Mouse (Mus musculus) erythroblast, embryonic 14.5 days (primary cell): ENCODE measurements around the gene Gm3468.
"Not testable (repeated sequence)": the region's sequence is repeated elsewhere in the genome, so short reads cannot be mapped to it uniquely, and the experiment has no call there.

Source experiments
- GATA1 ChIP-seq: IDR thresholded peaks from 2 replicates; pipeline ENCODE4 v1.6.1; 2012; ENCODE audit warnings: low read length, inconsistent platforms, mixed read lengths
- TAL1 ChIP-seq: IDR thresholded peaks from 3 replicates; pipeline ENCODE4 v1.6.1; 2012; ENCODE audit warnings: low read length, inconsistent platforms, mixed read lengths

DNA sequence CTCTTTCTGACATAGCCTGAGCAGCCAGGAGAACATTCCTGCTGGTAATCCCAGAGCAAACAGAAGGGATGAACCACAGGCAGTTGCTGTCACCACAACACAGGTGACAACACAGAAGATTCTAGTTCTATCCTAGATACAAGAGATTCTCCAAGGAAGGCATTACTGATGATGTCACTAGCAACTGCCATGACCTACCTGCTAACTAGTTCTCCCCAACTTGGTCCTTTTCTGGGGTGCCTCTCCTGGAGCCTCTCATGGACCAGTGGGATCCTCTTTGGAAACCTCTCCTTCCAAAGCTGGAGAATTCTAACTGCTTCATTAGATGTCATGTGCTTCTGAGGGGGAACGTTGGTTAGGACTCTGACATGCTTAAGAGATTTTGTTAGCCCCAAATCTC, 17.2 kb upstream of the Gm3468 start, which contains the start of gene Gm3476:
- TF ChIP-seq TAL1, GATA1: not testable (repeated sequence)
